Mouse (Mus musculus) liver, adult (tissue): ENCODE measurements around the gene Tceal9.
"Not testable (repeated sequence)": the region's sequence is repeated elsewhere in the genome, so short reads cannot be mapped to it uniquely, and the experiment has no call there.

Experiments
- GATA4 ChIP-seq: IDR thresholded peaks from 2 replicates; pipeline ENCODE4 v1.6.1; 2014; ENCODE audit warnings: mild to moderate bottlenecking, low read length; ENCODE audit not compliant: insufficient replicate concordance

The Tceal9 gene

GRCm38 (mm10) chrX:136244574-136245229 is at the start of gene Tceal9:
Tceal9 (plus strand) TSS chrX:136245079.
- no peak for TF ChIP-seq GATA4

- no peak for TF ChIP-seq GATA4
Observed at GRCm38 (mm10) chrX:136195193-136195944, 49.5 kb upstream of the Tceal9 start.

- no peak for TF ChIP-seq GATA4
Observed at GRCm38 (mm10) chrX:136196873-136197272, 48.0 kb upstream of the Tceal9 start.

- TF ChIP-seq GATA4: no peak
Observed at GRCm38 (mm10) chrX:136203257-136203656, 41.6 kb upstream of the Tceal9 start.

- TF ChIP-seq GATA4: no peak
Observed at GRCm38 (mm10) chrX:136203664-136204066, 41.2 kb upstream of the Tceal9 start, which contains the start of gene Tceal5. Tceal5 (minus strand) TSS chrX:136203876.

GRCm38 (mm10) chrX:136204406-136204805 is 40.5 kb upstream of the Tceal9 start:
- no peak for TF ChIP-seq GATA4

GRCm38 (mm10) chrX:136213396-136213795 is 31.5 kb upstream of the Tceal9 start:
- no peak for TF ChIP-seq GATA4

GRCm38 (mm10) chrX:136214729-136215677 is 29.9 kb upstream of the Tceal9 start, which contains the start of the genes Tceal7 and Bex1:
Tceal7 (plus strand) TSS chrX:136214779.
Bex1 (minus strand) TSS chrX:136215513.
- TF ChIP-seq GATA4: not testable (repeated sequence)

- no peak for TF ChIP-seq GATA4
Observed at GRCm38 (mm10) chrX:136216303-136216702, 28.6 kb upstream of the Tceal9 start.

GRCm38 (mm10) chrX:136223714-136224113 is 21.2 kb upstream of the Tceal9 start:
- TF ChIP-seq GATA4: no peak

GRCm38 (mm10) chrX:136227768-136228167 is 17.1 kb upstream of the Tceal9 start:
- TF ChIP-seq GATA4: no peak

GRCm38 (mm10) chrX:136238118-136238517 is 6.8 kb upstream of the Tceal9 start:
- TF ChIP-seq GATA4: no peak

- no peak for TF ChIP-seq GATA4
Observed at GRCm38 (mm10) chrX:136243181-136243580, 1.7 kb upstream of the Tceal9 start.

- TF ChIP-seq GATA4: no peak
Observed at GRCm38 (mm10) chrX:136245521-136246071, 717 bp downstream of the Tceal9 start.

- no peak for TF ChIP-seq GATA4
Observed at GRCm38 (mm10) chrX:136248811-136249210, 3.9 kb downstream of the Tceal9 start.
